Comparison of ENCODE assay signal across 15 mouse cellular contexts in genomic region chr11:106959121-106959520, GRCm38 (mm10).
"Had no signal": no experiment of that assay in that cellular context is flagged by ENCODE, and none has a peak within 500 bp of the region (broad histone marks: within the 10 kb centered on the region; RNA-seq: fewer than 3 reads in every experiment).

No protein-coding gene starts in this region.

- H3K9ac ChIP-seq: neural tube, embryonic 15.5 days; stomach, embryonic 15.5 days had no signal

- H3K9me3 ChIP-seq: neural tube, embryonic 15.5 days; stomach, embryonic 15.5 days had no signal

- DNase-seq: retina, postnatal 1 day; right cerebral cortex, adult 18-20 months; right cerebral cortex, postnatal 14 days; right cerebral cortex, postnatal 25 days; right cerebral cortex, postnatal 4 days; spleen, adult 18-20 months; thymus, adult 18-20 months; thymus, adult 2 months; thymus, postnatal 14 days; thymus, postnatal 25 days; thymus, postnatal 36 days; thymus, postnatal 4 days had no signal

- H3K4me3 ChIP-seq: neural tube, embryonic 15.5 days; stomach, embryonic 15.5 days had no signal

- H3K36me3 ChIP-seq: neural tube, embryonic 15.5 days; stomach, embryonic 15.5 days had no signal

- H3K4me1 ChIP-seq: neural tube, embryonic 15.5 days had no signal

- H3K4me2 ChIP-seq: neural tube, embryonic 15.5 days; stomach, embryonic 15.5 days had no signal

- H3K27me3 ChIP-seq: neural tube, embryonic 15.5 days; stomach, embryonic 15.5 days had no signal

- H3K27ac ChIP-seq: neural tube, embryonic 15.5 days; stomach, embryonic 15.5 days; stomach, postnatal 0 days had no signal
